Mouse (Mus musculus): ENCODE measurements at regions not wholly inside any gene's neighbourhood (a gene's known extent, or its start where the extent isn't known, plus 50 kb on each side); places are given as distances from the start of the nearest gene placed in this dataset.

GRCm38 (mm10) chr3:118418981-118419380 is 142.9 kb upstream of the Dpyd start:
- DNase-seq = no peak

- DNase-seq = no peak
Observed at GRCm38 (mm10) chr3:118421701-118422100, 140.2 kb upstream of the Dpyd start.

- peak; percentile 11 for DNase-seq
Observed at GRCm38 (mm10) chr3:118425748-118426147, 136.2 kb upstream of the Dpyd start.

- DNase-seq = peak; percentile 35
Observed at GRCm38 (mm10) chr3:118428523-118428922, 133.4 kb upstream of the Dpyd start.

- DNase-seq = no peak
Observed at GRCm38 (mm10) chr3:118429825-118430630, 131.9 kb upstream of the Dpyd start.

- no peak for DNase-seq
Observed at GRCm38 (mm10) chr3:118430631-118430906, 131.4 kb upstream of the Dpyd start.

- peak; percentile 71 for DNase-seq
Observed at GRCm38 (mm10) chr3:118431031-118431723, 130.8 kb upstream of the Dpyd start.

GRCm38 (mm10) chr3:118433441-118434021 is 128.4 kb upstream of the Dpyd start:
- DNase-seq = no peak

- DNase-seq = no peak
Observed at GRCm38 (mm10) chr3:118434311-118434710, 127.6 kb upstream of the Dpyd start.

- no peak for DNase-seq
Observed at GRCm38 (mm10) chr3:118434847-118435246, 127.1 kb upstream of the Dpyd start.

GRCm38 (mm10) chr3:118435248-118435647 is 126.7 kb upstream of the Dpyd start:
- DNase-seq = no peak

GRCm38 (mm10) chr3:118443742-118444332 is 118.1 kb upstream of the Dpyd start:
- no peak for DNase-seq

GRCm38 (mm10) chr3:118445360-118445759 is 116.6 kb upstream of the Dpyd start:
- DNase-seq = no peak

GRCm38 (mm10) chr3:118459636-118460035 is 102.3 kb upstream of the Dpyd start:
- DNase-seq = no peak

GRCm38 (mm10) chr3:118465611-118466010 is 96.3 kb upstream of the Dpyd start:
- DNase-seq = no peak

GRCm38 (mm10) chr3:118472215-118472799 is 89.6 kb upstream of the Dpyd start:
- DNase-seq = no peak

GRCm38 (mm10) chr3:118478065-118478464 is 83.9 kb upstream of the Dpyd start:
- no peak for DNase-seq

GRCm38 (mm10) chr3:118480515-118481248 is 81.2 kb upstream of the Dpyd start:
- no peak for DNase-seq

GRCm38 (mm10) chr3:118485966-118486365 is 76.0 kb upstream of the Dpyd start:
- no peak for DNase-seq

GRCm38 (mm10) chr3:118487408-118487807 is 74.5 kb upstream of the Dpyd start:
- DNase-seq = no peak

- DNase-seq = no peak
Observed at GRCm38 (mm10) chr3:118491101-118491500, 70.8 kb upstream of the Dpyd start.

- DNase-seq = no peak
Observed at GRCm38 (mm10) chr3:118491871-118492270, 70.1 kb upstream of the Dpyd start.

- no peak for DNase-seq
Observed at GRCm38 (mm10) chr3:118494611-118495010, 67.3 kb upstream of the Dpyd start.

All from liver (tissue).